Mouse (Mus musculus) liver, postnatal 0 days (tissue): ENCODE measurements around the gene Gm20431.

Experiments used
- CTCF ChIP-seq: sonication (generic); IDR thresholded peaks from 2 replicates; pipeline ENCODE4 v1.5.1; 2016; ENCODE audit warnings: antibody characterized with exemption, low read depth
- EP300 ChIP-seq: IDR thresholded peaks from 2 replicates; pipeline ENCODE4 v1.6.1; 2016; ENCODE audit warnings: antibody characterized with exemption, low read depth, mild to moderate bottlenecking

DNA sequence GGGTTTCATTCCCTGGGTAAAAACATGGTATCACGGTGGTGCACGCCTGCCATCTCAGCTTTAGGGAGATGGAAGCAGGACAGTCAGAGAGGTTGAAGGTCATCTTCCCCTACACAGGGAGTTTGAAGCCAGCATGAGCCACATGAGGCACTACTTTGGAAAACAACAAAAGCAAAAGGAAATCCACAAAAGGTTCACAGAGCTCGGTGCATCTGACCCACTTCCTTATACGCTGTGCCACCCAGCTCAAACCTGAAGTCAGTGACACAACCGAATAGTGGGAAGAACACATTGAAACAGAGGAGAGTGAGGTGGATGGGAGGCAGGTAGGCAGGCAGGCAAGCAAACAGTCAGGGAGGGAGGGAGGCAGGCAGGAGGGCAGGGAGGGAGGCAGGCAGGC, 40.2 kb upstream of the Gm20431 start:
- no peak for TF ChIP-seq CTCF
- TF ChIP-seq EP300 = no peak
